Comparison of ENCODE assay signal across 27 mouse cellular contexts in genomic region chr11:4606541-4606940, GRCm38 (mm10). TPM values are rescaled to one million over a fixed set of nuclear protein-coding genes. Genes with fewer than 3 reads are reported as not detected.
DNase-seq lines count a peak whose midpoint lies in the region; ATAC-seq and TF ChIP-seq lines count a peak whose summit lies in the region.
"Had no signal": no experiment of that assay in that cellular context is flagged by ENCODE, and none has a peak within 500 bp of the region (broad histone marks: within the 10 kb centered on the region; RNA-seq: fewer than 3 reads in every experiment).

No protein-coding gene starts in this region.

- WGBS in heart, embryonic 11.5 days (ENCODE audit: insufficient replicate concordance) = 69% methylated on average over 1 of the region's 1 CpGs
- WGBS in hindbrain, postnatal 0 days = 69% methylated on average over 1 of the region's 1 CpGs

- H3K4me1 ChIP-seq in heart, embryonic 11.5 days (ENCODE audit: control insufficient read depth, insufficient read depth, low read length) = peaks cover 18% of the 10 kb centered on the region
- H3K4me1 ChIP-seq in hindbrain, postnatal 0 days (ENCODE audit: insufficient read depth, low read length) = no peaks in the 10 kb centered on the region

- no peak overlapping the region for H3K4me2 ChIP-seq in heart, embryonic 11.5 days
- H3K4me2 ChIP-seq in hindbrain, postnatal 0 days (ENCODE audit: low read depth, low read length) = no peak overlapping the region
- H3K4me2 ChIP-seq: embryonic facial prominence, embryonic 12.5 days had no signal

- H3K79me3 ChIP-seq in C2C12 (ENCODE audit: low read depth) = no peaks in the 10 kb centered on the region

- H3K27ac ChIP-seq in gastrocnemius, adult 2 months = peak overlapping the region; percentile 73
- H3K27ac ChIP-seq in heart, embryonic 11.5 days (ENCODE audit: low read depth, low read length) = peak overlapping the region; percentile 29
- H3K27ac ChIP-seq in hindbrain, postnatal 0 days = no peak overlapping the region
- H3K27ac ChIP-seq: embryonic facial prominence, embryonic 12.5 days; left cerebral cortex, adult 2 months; limb, embryonic 10.5 days had no signal

- intact Hi-C loops in gastrocnemius, adult 2 months (cut with DNase I) = no loop called here
- intact Hi-C loops in heart, postnatal 10 days (cut with DNase I) = loop anchor here (5.0 kb wide), 1 partner anchor 311 kb away; no protein-coding TSS in a partner anchor

- DNase-seq in gastrocnemius, adult 2 months = no peak
- DNase-seq in gastrocnemius, postnatal 25 days = no peak
- DNase-seq in heart, postnatal 10 days = peak; percentile 55 to 58
- no peak for DNase-seq in hindbrain, postnatal 0 days (ENCODE audit: low spot score)
- no peak for DNase-seq in yolk sac, embryonic 10.5 days (ENCODE audit: low spot score)
- DNase-seq in layer of hippocampus, adult 8-10 months (ENCODE audit: low spot score in 2 of 2) = no peak
- DNase-seq: cerebellum, adult 9-10 months; kidney, adult 2 months; kidney, postnatal 14 days; lung, adult 18-20 months; right cerebral cortex, postnatal 4 days had no signal

- no peak overlapping the region for H3K9ac ChIP-seq in heart, embryonic 11.5 days (ENCODE audit: low read depth, low read length)
- H3K9ac ChIP-seq in hindbrain, postnatal 0 days (replicated peaks; ENCODE audit: low read length) = no peak overlapping the region
- H3K9ac ChIP-seq: embryonic facial prominence, embryonic 12.5 days had no signal

- no peak overlapping the region for H3K4me3 ChIP-seq in gastrocnemius, adult 2 months
- H3K4me3 ChIP-seq in C2C12 (ENCODE audit: insufficient read depth, poor library complexity, severe bottlenecking) = no peak overlapping the region
- H3K4me3 ChIP-seq in heart, embryonic 11.5 days (ENCODE audit: low read depth, low read length) = no peak overlapping the region
- no peak overlapping the region for H3K4me3 ChIP-seq in hindbrain, postnatal 0 days (ENCODE audit: low read length)
- H3K4me3 ChIP-seq: embryonic facial prominence, embryonic 12.5 days; left cerebral cortex, adult 2 months; limb, embryonic 10.5 days had no signal

- no peak overlapping the region for H3ac ChIP-seq in C2C12 (ENCODE audit: control insufficient read depth, insufficient read length, low read depth)

- no peaks in the 10 kb centered on the region for H3K9me3 ChIP-seq in heart, embryonic 11.5 days (replicated peaks; ENCODE audit: control insufficient read depth, low read length)
- H3K9me3 ChIP-seq in hindbrain, postnatal 0 days (ENCODE audit: low read length) = no peaks in the 10 kb centered on the region
- H3K9me3 ChIP-seq: embryonic facial prominence, embryonic 12.5 days; limb, embryonic 10.5 days had no signal

- ATAC-seq in heart, embryonic 11.5 days (replicated peaks; ENCODE audit: insufficient number of reproducible peaks, low FRiP score, low TSS enrichment) = no peak
- no peak for ATAC-seq in hindbrain, postnatal 0 days
- ATAC-seq: forebrain, embryonic 16.5 days had no signal

- no peak for TF ChIP-seq CTCF in gastrocnemius, adult 2 months (IDR thresholded peaks at IDR 0.05)
- no peak for TF ChIP-seq CTCF in C2C12 (IDR thresholded peaks at IDR 0.05; ENCODE audit: control insufficient read depth, insufficient read depth, insufficient read length)
- TF ChIP-seq CTCF in hindbrain, postnatal 0 days (IDR thresholded peaks at IDR 0.05; ENCODE audit: low read depth) = no peak

- no peaks in the 10 kb centered on the region for H3K79me2 ChIP-seq in C2C12 (ENCODE audit: control insufficient read depth, insufficient read depth)

- no peaks in the 10 kb centered on the region for H3K27me3 ChIP-seq in C2C12 (ENCODE audit: control insufficient read depth, insufficient read depth, insufficient read length)
- H3K27me3 ChIP-seq in heart, embryonic 11.5 days (ENCODE audit: control insufficient read depth, insufficient read depth, low read length) = no peaks in the 10 kb centered on the region
- no peaks in the 10 kb centered on the region for H3K27me3 ChIP-seq in hindbrain, postnatal 0 days (ENCODE audit: insufficient read depth, low read length)
- H3K27me3 ChIP-seq: embryonic facial prominence, embryonic 12.5 days had no signal

- H3K36me3 ChIP-seq in C2C12 (ENCODE audit: control insufficient read depth, insufficient read depth) = no peaks in the 10 kb centered on the region
- H3K36me3 ChIP-seq in heart, embryonic 11.5 days (ENCODE audit: control insufficient read depth, insufficient read depth, low read length) = no peaks in the 10 kb centered on the region
- no peaks in the 10 kb centered on the region for H3K36me3 ChIP-seq in hindbrain, postnatal 0 days (ENCODE audit: insufficient read depth, low read length)
- H3K36me3 ChIP-seq: embryonic facial prominence, embryonic 12.5 days; limb, embryonic 10.5 days had no signal

TF ChIP-seq in C2C12, 6 proteins besides CTCF, POLR2A, EP300 and RAD21:
- no peak for TF ChIP-seq USF1 (IDR thresholded peaks at IDR 0.05; ENCODE audit: low read depth)
- peak; percentile 83 for TF ChIP-seq MYOD1 (IDR thresholded peaks at IDR 0.05; ENCODE audit: control insufficient read depth, insufficient read length, low read depth)
- TF ChIP-seq FOSL1 (IDR thresholded peaks at IDR 0.05; ENCODE audit: insufficient read depth, low read length, poor library complexity, severe bottlenecking) = peak; percentile 7
- TF ChIP-seq CEBPB (IDR thresholded peaks at IDR 0.05; ENCODE audit: low read depth) = no peak
- TF ChIP-seq MYOG (IDR thresholded peaks at IDR 0.05; ENCODE audit: control insufficient read depth, extremely low read depth, insufficient read length) = no peak
- TF ChIP-seq MAX (IDR thresholded peaks at IDR 0.05) = peak; percentile 41

RNA-seq across cellular contexts. Expression of gene Mtmr3, which starts 11.9 kb away (rescaled TPM):
- 10 to 100 TPM; 48.1 to 49.5 TPM for total RNA-seq in gastrocnemius, adult 2 months (2021)
- total RNA-seq in gastrocnemius, postnatal 25 days (2021) = 10 to 100 TPM; 36.5 to 41.4 TPM
- polyA plus RNA-seq in C2C12 (2012; fragmentation: generic; extraction: Trizol) = 13.8 TPM
- polyA plus RNA-seq in heart, embryonic 11.5 days (2014; fragmentation: Nextera tagmentation; extraction: Ambion mirVana) = 21.4 and 24.4 TPM in 2 replicates
- 10 to 100 TPM; 56.9 to 59.9 TPM for total RNA-seq in heart, postnatal 10 days (2021)
- total RNA-seq in hindbrain, postnatal 0 days (2014; rRNA removed) = 82.6 and 89.2 TPM in 2 replicates
- 23.7 and 25.8 TPM in 2 replicates for polyA plus RNA-seq in hindbrain, postnatal 0 days (2015; fragmentation: Nextera tagmentation; extraction: Ambion mirVana)
- total RNA-seq in layer of hippocampus, adult 8-10 months (2022) = 10 to 100 TPM; 68.7 to 78.6 (median 73.5) TPM

RNA-seq across cellular contexts. Expression of gene Gm11032, which starts 13.3 kb away (rescaled TPM):
- not detected for total RNA-seq in gastrocnemius, adult 2 months (2021)
- not detected for total RNA-seq in gastrocnemius, postnatal 25 days (2021)
- polyA plus RNA-seq in C2C12 (2012; fragmentation: generic; extraction: Trizol) = not detected
- polyA plus RNA-seq in heart, embryonic 11.5 days (2014; fragmentation: Nextera tagmentation; extraction: Ambion mirVana) = not detected in 2 replicates
- total RNA-seq in heart, postnatal 10 days (2021) = not detected
- not detected in 2 replicates for total RNA-seq in hindbrain, postnatal 0 days (2014; rRNA removed)
- not detected in 2 replicates for polyA plus RNA-seq in hindbrain, postnatal 0 days (2015; fragmentation: Nextera tagmentation; extraction: Ambion mirVana)
- not detected for total RNA-seq in layer of hippocampus, adult 8-10 months (2022)
- total RNA-seq: adrenal gland, adult 18-20 months; CH12.LX; gastrocnemius, postnatal 4 days; left cerebral cortex, adult 2 months; liver, adult 2 months; MEL; midbrain, postnatal 0 days had no signal
- polyA plus RNA-seq: embryonic facial prominence, embryonic 12.5 days; forebrain, embryonic 16.5 days; hindbrain, embryonic 11.5 days; kidney, adult 2 months; limb, embryonic 10.5 days; liver, adult 2 months; midbrain, postnatal 0 days; stomach, embryonic 16.5 days; thymus, postnatal 0 days; urinary bladder, adult 2 months had no signal

RNA-seq across cellular contexts. Expression of gene Ascc2, which starts 31.0 kb away (rescaled TPM):
- total RNA-seq in gastrocnemius, adult 2 months (2021) = 10 to 100 TPM; 14.4 to 16.7 TPM
- 10 to 100 TPM; 14.2 to 14.7 TPM for total RNA-seq in gastrocnemius, postnatal 25 days (2021)
- polyA plus RNA-seq in C2C12 (2012; fragmentation: generic; extraction: Trizol) = 22.6 TPM
- 28.4 and 29.0 TPM in 2 replicates for polyA plus RNA-seq in heart, embryonic 11.5 days (2014; fragmentation: Nextera tagmentation; extraction: Ambion mirVana)
- 10 to 100 TPM; 15.2 to 16.4 TPM for total RNA-seq in heart, postnatal 10 days (2021)
- total RNA-seq in hindbrain, postnatal 0 days (2014; rRNA removed) = 15.0 and 15.5 TPM in 2 replicates
- polyA plus RNA-seq in hindbrain, postnatal 0 days (2015; fragmentation: Nextera tagmentation; extraction: Ambion mirVana) = 13.6 and 13.8 TPM in 2 replicates
- total RNA-seq in layer of hippocampus, adult 8-10 months (2022) = 10 to 100 TPM; 23.2 to 28.2 (median 24.6) TPM

Comparison
In these comparisons a context has a peak if more than half of its experiments do, and no peak if none do; other contexts are left out.
1. DNase-seq: peak in heart, postnatal 10 days (2 of 2); none in gastrocnemius, adult 2 months (single experiment), gastrocnemius, postnatal 25 days (single experiment), hindbrain, postnatal 0 days (single experiment), yolk sac, embryonic 10.5 days (single experiment) and layer of hippocampus, adult 8-10 months (0 of 2).